Mouse (Mus musculus) common myeloid progenitor, adult 5-6 weeks (primary cell): Measurements from ENCODE around the gene Syncrip. TPM values are rescaled to one million over a fixed set of nuclear protein-coding genes. Genes with fewer than 3 reads are reported as not detected.
A peak's percentile ranks its signal among the peaks of the same experiment; 100 is the strongest.

Experiments
- ATAC-seq: replicated peaks from 2 replicates; pipeline ENCODE4 v1.8.0; 2016; ENCODE audit warnings: low read depth, mild to moderate bottlenecking, moderate TSS enrichment, inconsistent platforms; ENCODE audit not compliant: poor library complexity, severe bottlenecking
- total RNA-seq: library from RNA; stranded (forward); fragments of 200-1000, 187-1606 nt; gene quantifications from 2 replicates; pipeline ENCODE4 v1.2.3, GENCODE M21; 2017

Gene Syncrip
- total RNA-seq: 305 and 315 TPM in 2 replicates

GRCm38 (mm10) chr9:88482230-88482828 is at the start of gene Syncrip:
Syncrip (minus strand) TSS chr9:88482574.
- peak; percentile 75 for ATAC-seq

GRCm38 (mm10) chr9:88529979-88530580 is 47.7 kb upstream of the Syncrip start:
- ATAC-seq: no peak

- no peak for ATAC-seq
These were observed 47.2 kb upstream of the Syncrip start for GRCm38 (mm10) chr9:88529571-88529970.

DNA sequence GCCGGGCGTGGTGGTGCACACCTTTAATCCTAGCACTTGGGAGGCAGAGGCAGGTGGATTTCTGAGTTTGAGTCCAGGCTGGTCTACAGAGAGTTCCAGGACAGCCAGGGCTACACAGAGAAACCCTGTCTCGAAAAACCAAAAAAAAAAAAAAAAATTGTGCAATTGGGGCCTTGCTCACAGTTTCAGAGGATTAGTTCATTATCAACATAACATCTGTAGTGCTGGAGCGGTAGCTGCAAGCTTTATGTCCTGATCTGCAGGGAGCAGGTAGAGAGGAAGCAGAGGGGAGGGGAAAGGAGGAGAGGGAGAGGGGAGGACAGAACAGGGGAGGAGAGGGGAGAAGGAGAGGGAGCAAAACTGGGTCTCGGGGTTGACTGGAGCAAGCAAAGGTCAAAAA is 46.4 kb upstream of the Syncrip start:
- ATAC-seq: no peak

- no peak for ATAC-seq
These were observed 45.6 kb upstream of the Syncrip start for GRCm38 (mm10) chr9:88527956-88528355.

DNA sequence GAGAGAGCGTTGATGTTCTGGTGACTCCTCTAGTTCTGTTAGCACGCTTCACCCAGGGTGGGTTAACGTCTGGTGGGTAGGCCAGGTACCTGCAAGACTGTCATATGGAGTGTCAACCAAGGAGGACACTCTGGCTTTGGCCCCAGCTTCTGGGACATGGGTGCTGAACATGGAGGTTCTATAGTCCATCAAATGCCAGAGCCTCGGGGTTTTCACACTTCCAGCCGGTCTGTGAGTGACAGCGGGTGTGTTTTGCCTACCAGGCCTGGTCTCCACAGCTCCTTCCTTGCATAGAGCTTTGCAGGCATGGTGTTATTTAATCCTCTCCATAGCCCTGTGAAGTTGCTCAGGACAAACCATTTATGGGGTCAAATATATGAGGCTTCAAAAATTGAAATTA is 43.0 kb upstream of the Syncrip start:
- ATAC-seq: no peak

DNA sequence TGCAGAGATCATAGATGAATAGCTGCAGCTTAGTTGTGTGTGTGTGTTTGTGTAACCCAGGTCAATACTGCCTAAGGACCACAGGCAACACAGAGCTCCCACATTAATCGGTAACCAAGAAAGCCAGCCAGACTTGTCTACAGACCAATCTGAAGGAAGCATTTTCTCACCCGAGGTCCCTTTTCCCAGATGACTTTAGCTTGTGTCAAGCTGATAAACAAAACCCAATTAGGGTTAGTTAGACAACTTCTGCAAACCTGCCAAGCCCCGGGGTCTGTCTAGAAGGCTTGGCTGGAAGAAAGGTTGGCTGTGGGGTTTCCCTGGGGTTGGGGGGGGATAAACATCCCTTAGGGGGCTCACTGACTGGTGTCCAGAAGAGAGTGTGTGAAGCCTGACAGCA is 42.4 kb upstream of the Syncrip start:
- ATAC-seq: no peak

DNA sequence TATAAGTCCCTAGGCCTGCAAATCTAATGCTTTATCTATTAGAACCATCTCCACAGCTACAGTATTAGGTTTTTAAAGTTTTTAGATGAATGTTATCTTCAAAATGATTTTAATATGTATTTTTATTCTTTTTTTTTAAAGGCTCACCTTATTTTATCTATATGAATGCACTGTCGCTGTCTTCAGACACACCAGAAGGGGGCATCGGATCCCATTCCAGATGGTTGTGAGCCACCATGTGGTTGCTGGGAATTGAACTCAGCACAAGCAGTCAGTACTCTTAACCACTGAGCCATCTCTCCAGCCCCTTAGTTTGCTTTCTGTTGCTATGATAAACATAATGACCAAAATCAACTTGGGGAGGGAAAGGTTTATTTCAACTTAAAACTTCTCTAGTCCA is 42.0 kb upstream of the Syncrip start:
- ATAC-seq: no peak

DNA sequence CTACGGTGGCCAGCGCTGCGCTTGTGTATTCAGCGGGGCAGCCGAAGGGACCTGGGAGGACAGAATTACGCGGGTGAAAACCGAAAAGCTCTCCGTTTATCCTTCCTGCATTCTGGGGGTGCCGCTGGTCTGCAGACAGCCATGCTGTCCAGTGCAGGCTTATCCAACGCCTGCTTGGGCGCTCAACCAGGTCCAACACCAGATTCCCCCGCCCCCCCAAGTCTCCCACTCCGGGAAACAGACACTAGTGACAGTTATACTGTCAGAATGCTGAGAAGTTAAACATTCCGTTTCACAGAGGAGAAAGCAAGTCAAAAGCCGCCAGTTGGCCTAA is 40.9 kb upstream of the Syncrip start:
- no peak for ATAC-seq

DNA sequence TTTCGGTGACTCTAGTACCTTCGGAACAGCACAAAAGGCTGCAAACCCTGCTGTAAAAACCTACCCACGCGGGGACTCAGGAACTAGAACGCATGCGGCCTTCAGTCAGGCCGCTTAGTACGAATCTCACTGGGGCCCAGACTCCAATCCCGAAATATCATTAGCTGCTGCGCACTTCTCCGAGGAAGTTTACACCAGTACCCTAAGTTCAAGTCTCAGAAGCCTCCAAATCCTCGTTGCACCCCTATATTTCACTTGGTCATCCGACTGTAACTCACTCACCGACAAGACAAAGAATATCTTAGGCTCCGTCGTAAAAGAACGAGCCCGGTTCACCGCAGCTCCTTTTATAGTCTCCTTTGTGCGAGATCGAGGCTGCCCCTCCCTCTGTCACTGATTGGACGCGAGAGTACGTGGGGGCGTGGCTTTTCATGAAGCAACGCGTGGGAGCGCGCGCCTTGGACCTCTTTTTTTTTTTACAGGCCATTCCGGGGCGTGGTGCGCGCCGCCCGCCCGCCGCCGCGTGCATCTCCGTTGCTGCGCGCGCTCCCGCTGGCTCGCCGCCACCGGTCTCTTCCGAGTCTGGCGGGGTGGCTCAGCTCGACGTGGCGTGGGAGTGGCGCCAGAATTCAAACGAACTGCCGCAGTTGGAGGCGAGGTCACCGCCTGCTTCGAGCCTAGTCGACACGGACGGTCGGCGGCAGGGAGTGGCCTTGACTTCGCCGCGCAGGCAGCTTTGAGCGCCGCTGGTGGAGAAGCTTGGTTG is 40.4 kb upstream of the Syncrip start:
- peak; percentile 83 for ATAC-seq

GRCm38 (mm10) chr9:88521961-88522568 is 39.7 kb upstream of the Syncrip start:
- ATAC-seq: no peak

DNA sequence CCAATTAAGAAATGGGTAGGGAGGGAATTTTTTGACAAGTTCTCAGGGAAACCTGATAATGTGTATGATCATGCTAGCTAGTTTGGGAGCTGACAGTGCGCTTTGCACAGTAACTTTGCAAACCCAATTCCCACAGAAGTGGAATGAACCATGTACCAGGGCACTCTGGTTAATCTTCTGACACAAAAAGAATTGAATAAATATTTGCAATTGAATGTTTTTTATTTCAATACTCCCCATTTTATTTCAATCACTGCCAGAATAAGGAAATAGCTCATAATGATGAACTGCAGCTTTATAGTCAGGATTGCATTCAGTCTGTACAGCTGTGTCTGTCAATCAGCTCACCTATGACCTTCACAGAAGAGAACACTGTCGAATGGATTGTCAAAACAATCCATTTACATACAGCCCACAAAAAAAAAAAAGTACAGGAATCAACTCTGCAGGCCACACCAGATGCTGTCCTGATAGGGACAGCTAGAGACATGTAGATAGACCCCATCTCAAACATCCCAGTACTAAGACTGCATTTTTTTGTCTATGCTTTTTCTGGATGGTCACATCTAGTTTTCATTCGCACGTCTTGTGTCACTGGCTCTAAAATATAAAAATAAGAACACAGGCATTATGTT is 38.6 kb upstream of the Syncrip start:
- ATAC-seq: no peak

- no peak for ATAC-seq
These were observed 37.9 kb upstream of the Syncrip start for GRCm38 (mm10) chr9:88520122-88520848.

DNA sequence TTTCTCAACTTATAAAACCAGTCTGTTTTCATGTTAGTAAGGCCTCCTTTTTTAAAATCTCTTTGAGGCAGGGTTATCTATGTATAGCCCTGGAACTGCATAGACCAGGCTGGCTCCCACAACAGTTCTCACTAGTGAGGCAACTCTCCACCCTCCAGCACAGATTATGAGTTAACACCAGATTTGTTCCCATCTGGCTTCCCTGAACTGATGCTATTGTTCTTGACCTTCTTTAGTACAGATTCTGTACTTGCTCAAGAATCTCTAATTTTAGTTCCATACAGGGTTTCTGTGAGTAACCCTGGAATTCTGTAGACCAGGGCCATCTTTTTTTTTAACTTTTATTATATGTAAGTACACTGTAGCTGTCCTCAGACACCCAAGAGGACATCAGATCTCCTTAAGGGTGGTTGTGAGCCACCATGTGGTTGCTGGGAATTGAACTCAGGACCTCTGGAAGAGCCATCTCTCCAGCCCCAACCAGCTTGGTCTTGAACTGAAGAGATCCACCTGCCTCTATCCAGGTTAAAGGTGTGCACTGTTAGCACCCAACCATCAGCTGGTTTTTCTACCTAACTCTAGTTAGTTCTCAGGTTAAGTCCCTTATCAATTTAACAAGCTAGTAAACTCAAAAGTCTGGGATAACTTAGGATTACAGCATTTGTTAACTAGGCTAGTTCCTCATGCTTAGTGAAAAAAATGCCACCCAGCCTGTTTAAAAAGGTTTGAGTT is 37.2 kb upstream of the Syncrip start:
- ATAC-seq: no peak

DNA sequence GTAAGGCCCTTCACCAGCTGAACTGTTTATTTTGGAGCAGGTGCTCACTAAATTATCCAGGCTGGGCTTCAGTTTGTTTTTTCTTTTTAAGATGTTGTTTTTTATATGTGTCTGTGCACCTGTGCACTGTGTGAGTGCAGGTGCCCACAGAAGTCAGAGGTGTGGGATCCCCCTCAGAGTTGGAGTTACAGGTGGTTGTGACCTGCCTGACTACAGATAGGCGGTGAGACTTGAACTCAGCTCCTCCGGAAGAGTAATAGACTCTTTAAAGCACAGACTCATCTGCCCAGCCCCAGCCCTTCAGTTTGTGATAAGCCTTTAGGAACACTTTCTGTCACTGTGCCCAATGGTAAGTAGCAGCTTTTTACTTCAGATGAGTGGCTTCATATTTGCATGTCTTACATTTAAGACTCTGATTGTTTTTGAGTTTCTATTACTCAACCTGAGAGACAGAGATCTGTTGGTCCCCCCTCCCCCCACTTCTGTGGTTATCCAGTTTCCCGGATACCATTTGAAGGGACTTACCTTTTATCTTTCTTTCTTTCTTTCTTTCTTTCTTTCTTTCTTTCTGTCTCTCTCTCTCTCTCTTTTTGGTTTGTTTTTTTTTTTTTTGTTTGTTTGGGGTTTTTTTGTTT is 34.1 kb upstream of the Syncrip start:
- no peak for ATAC-seq

DNA sequence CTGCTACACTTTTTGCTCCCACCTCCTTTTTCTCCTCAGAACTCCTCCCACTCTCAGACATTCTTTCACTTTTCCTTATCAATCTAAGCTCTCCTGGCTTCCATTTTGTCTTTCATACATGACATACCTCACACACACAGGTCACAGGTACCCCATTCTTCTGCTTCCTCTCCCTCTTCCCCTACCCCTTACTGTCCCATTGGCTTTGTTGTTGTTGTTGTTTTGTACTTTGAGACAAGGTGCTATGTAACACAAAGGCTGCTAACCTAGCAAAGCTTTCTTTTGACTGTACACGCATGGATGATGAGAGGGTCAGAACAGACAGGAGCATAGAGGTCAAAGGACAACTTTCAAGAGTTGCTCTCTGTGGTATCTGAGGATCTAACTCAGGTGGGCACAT is 33.2 kb upstream of the Syncrip start:
- no peak for ATAC-seq

- no peak for ATAC-seq
These were observed 19.5 kb upstream of the Syncrip start for GRCm38 (mm10) chr9:88501846-88502245.

DNA sequence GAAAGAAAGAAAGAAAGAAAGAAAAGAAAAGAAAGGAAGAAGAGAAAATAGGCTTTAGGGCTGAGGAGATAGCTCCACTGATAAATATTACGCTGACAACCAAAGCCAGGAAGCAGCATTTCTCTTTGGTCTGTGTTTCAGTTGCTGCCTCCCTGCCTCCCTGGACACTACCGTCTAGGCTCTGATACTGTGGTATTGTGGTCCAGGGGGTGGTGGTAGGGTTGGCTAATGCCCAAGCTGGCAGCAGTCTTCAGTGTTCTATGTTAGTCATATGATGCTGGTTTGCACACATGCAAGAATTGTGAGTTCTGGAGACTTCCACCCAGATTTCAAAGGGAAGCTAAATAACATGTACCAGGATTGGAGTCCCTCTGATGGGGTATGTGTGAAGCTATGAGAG is 17.7 kb upstream of the Syncrip start:
- ATAC-seq: peak; percentile 85

DNA sequence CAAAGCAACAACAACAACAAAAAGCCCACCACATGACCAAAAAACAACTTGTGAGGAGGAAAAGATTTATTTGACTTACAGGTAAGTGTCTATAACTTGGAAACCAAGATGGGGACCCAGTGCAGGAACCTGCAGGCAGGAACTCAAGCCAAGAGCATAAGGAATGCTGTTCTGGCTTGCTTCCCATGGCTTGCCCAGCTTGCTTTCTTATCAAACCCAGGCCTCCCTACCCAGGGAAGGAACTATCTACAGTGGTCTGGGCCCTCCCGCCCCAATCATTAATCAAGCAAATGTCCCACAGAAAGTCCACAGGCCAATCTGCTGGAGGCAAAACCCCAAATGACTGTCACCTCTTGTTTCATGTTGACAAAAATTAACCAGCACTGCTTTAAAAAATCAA is 10.1 kb upstream of the Syncrip start:
- no peak for ATAC-seq
